Mouse (Mus musculus) hindbrain, embryonic 14.5 days (tissue): Measurements from ENCODE around the gene Ephb2. TPM values are rescaled to one million over a fixed set of nuclear protein-coding genes. Genes with fewer than 3 reads are reported as not detected.
A peak's percentile ranks its signal among the peaks of the same experiment; 100 is the strongest.

Experiments used
- ATAC-seq: fragments of 200-750 bp; cut with Nextera tagmentation; 2 replicates; pipeline ENCODE4 v1.8.0; 2017; ENCODE audit warnings: moderate number of reproducible peaks, mild to moderate bottlenecking, moderate TSS enrichment, moderate library complexity; ENCODE audit not compliant: low FRiP score
- DNase-seq: peaks from one replicate; pipeline ENCODE4 v3.0.0-alpha.2; 2015; ENCODE audit warnings: low spot score
- H3K27ac ChIP-seq: fragments of 300-500 bp; sonication (generic); 2 replicates; pipeline ENCODE4 v1.5.1; 2014; ENCODE audit warnings: mild to moderate bottlenecking, moderate library complexity
- H3K27me3 ChIP-seq: fragments of 300-500 bp; sonication (generic); 2 replicates; pipeline ENCODE4 v1.6.1; 2014; ENCODE audit warnings: mild to moderate bottlenecking, low read length, mixed read lengths; ENCODE audit not compliant: control insufficient read depth, insufficient read depth
- H3K36me3 ChIP-seq: fragments of 300-500 bp; sonication (generic); replicated peaks from 2 replicates; pipeline ENCODE4 v1.6.1; 2014; ENCODE audit not compliant: control insufficient read depth, insufficient read depth
- H3K4me1 ChIP-seq: fragments of 300-500 bp; sonication (generic); replicated peaks from 2 replicates; pipeline ENCODE4 v1.6.1; 2014; ENCODE audit warnings: antibody characterized with exemption, low read length, mixed read lengths; ENCODE audit not compliant: control insufficient read depth, insufficient read depth
- H3K4me2 ChIP-seq: fragments of 300-500 bp; sonication (generic); replicated peaks from 2 replicates; pipeline ENCODE4 v1.6.1; 2014; ENCODE audit warnings: mild to moderate bottlenecking, moderate library complexity
- H3K4me3 ChIP-seq: fragments of 300-500 bp; sonication (generic); replicated peaks from 2 replicates; pipeline ENCODE4 v1.5.1; 2014; ENCODE audit warnings: mild to moderate bottlenecking, low read length
- H3K9ac ChIP-seq: fragments of 300-500 bp; sonication (generic); 2 replicates; pipeline ENCODE4 v1.6.1; 2014
- H3K9me3 ChIP-seq: fragments of 300-500 bp; sonication (generic); 2 replicates; pipeline ENCODE4 v1.6.1; 2016; ENCODE audit warnings: low read length; ENCODE audit not compliant: control insufficient read depth
- WGBS: fragments of 180-500 bp; shearing (Covaris S2); extraction: QIAGEN DNeasy Blood & Tissue Kit; methylation state at CpG from one replicate; pipeline ENCODE4 v1.1.7; 2014; 5-methylcytosine and 5-hydroxymethylcytosine counted together
- polyA plus RNA-seq: library from polyadenylated mRNA; unstranded; fragments of >200 nt; fragmentation: Nextera tagmentation; extraction: Ambion mirVana; gene quantifications from 2 replicates; pipeline ENCODE4 v1.2.1, GENCODE M21; 2014

Ephb2 gene
- polyA plus RNA-seq, 1 experiment from 2014 or later = 28.1 TPM

- 56% methylated on average over 23 of the region's 23 CpGs for WGBS
- Histone ChIP-seq H3K27ac (no peak overlapping the region), H3K4me1 (peaks cover 26% of the 10 kb centered on the region)
Measured at GRCm38 (mm10) chr4:136797677-136798569, 37.9 kb downstream of the Ephb2 start.

DNA sequence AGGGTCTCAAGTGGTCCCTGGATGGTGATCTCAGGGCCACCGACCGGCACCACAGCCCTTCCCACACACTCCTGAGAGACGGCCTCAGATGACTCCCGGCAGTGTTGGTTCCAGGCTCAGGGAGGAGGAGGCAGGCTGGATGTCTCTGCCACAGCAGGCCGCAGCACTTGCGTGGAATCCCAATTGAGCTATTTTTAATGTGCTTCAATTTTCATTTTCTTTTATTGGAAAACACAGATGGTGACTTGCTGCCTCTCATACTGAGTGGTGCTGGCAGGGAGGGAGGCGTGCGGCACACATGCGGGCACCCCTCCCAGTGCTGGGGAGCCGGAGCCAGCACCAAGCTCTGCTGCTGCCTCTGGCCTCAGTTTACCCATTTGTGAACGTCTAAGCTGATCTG is 42.5 kb downstream of the Ephb2 start:
- WGBS = 56% methylated on average over 11 of the region's 11 CpGs
- Histone ChIP-seq H3K4me3 (no peak overlapping the region), H3K27me3 (no peaks in the 10 kb centered on the region), H3K9me3 (no peaks in the 10 kb centered on the region), H3K27ac (no peak overlapping the region), H3K36me3 (no peaks in the 10 kb centered on the region), H3K9ac (no peak overlapping the region), H3K4me1 (peaks cover 11% of the 10 kb centered on the region; the same call in 1 of the 2 replicates), H3K4me2 (no peak overlapping the region)
- ATAC-seq (peak; percentile 41; the same call in 1 of the 2 replicates), DNase-seq (no peak)

More at GRCm38 (mm10) chr4:136797677-136798569, 37.9 kb downstream of the Ephb2 start:
- no peaks in the 10 kb centered on the region for H3K36me3 ChIP-seq
- H3K4me3 ChIP-seq = no peak overlapping the region
- ATAC-seq (no peak), DNase-seq (no peak)
- no peak overlapping the region for H3K9ac ChIP-seq
- no peak overlapping the region for H3K4me2 ChIP-seq
- no peaks in the 10 kb centered on the region for H3K9me3 ChIP-seq
- H3K27me3 ChIP-seq = no peaks in the 10 kb centered on the region

DNA sequence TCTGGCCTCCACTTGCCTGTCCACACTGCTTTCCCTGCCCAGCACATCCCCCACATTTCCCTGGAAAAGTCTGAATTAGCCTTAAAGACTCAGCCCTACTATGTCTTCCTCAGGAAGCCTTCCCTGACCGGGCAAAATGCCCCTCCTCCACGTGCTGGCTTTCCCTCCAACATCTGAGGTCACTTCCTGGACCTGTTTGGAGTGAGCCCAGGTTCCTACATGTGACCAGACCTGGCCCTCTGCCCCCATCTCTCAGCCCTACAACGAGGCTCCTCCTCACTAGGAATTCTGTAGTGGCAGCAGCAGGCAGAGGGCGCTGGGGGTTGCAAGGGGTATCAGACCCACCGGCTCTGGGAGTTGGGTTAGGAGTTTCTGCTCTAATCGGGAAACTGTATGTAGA is 46.0 kb downstream of the Ephb2 start:
- H3K27me3 ChIP-seq = no peaks in the 10 kb centered on the region
- peaks cover 30% of the 10 kb centered on the region for H3K4me1 ChIP-seq
- DNase-seq (no peak), ATAC-seq (0 out of 2 replicates have a peak, but pooled peaks have one; percentile 7)
- no peak overlapping the region for H3K9ac ChIP-seq
- H3K4me3 ChIP-seq = no peak overlapping the region
- H3K36me3 ChIP-seq = no peaks in the 10 kb centered on the region
- H3K9me3 ChIP-seq = no peaks in the 10 kb centered on the region
- no peak overlapping the region for H3K4me2 ChIP-seq
- no peak overlapping the region for H3K27ac ChIP-seq
- WGBS = 70% methylated on average over 6 of the region's 6 CpGs

GRCm38 (mm10) chr4:136787357-136787756 is 48.4 kb downstream of the Ephb2 start:
- Histone ChIP-seq H3K4me1 (peaks cover 34% of the 10 kb centered on the region), H3K9me3 (no peaks in the 10 kb centered on the region), H3K4me2 (no peak overlapping the region), H3K9ac (no peak overlapping the region), H3K27ac (peak overlapping the region; percentile 43; the same call in 1 of the 2 replicates), H3K27me3 (no peaks in the 10 kb centered on the region), H3K36me3 (no peaks in the 10 kb centered on the region), H3K4me3 (no peak overlapping the region)
- no peak for ATAC-seq
- DNase-seq = no peak
- WGBS = 52% methylated on average over 4 of the region's 4 CpGs

GRCm38 (mm10) chr4:136786453-136787276 is 49.1 kb downstream of the Ephb2 start:
- Histone ChIP-seq H3K27me3 (no peaks in the 10 kb centered on the region), H3K36me3 (no peaks in the 10 kb centered on the region), H3K9ac (no peak overlapping the region), H3K9me3 (no peaks in the 10 kb centered on the region), H3K27ac (no peak overlapping the region; the same call in 1 of the 2 replicates), H3K4me2 (no peak overlapping the region), H3K4me3 (no peak overlapping the region), H3K4me1 (peaks cover 41% of the 10 kb centered on the region)
- ATAC-seq (peak; percentile 47), DNase-seq (no peak)
- WGBS = 26% methylated on average over 26 of the region's 26 CpGs

GRCm38 (mm10) chr4:136783552-136784150 is 52.1 kb downstream of the Ephb2 start:
- Histone ChIP-seq H3K36me3 (no peaks in the 10 kb centered on the region), H3K4me2 (no peak overlapping the region), H3K9me3 (no peaks in the 10 kb centered on the region), H3K4me1 (peaks cover 50% of the 10 kb centered on the region), H3K9ac (no peak overlapping the region), H3K27ac (no peak overlapping the region), H3K27me3 (no peaks in the 10 kb centered on the region), H3K4me3 (no peak overlapping the region)
- WGBS = 29% methylated on average over 22 of the region's 22 CpGs
- ATAC-seq (peak; percentile 68; the same call in 1 of the 2 replicates), DNase-seq (no peak)

DNA sequence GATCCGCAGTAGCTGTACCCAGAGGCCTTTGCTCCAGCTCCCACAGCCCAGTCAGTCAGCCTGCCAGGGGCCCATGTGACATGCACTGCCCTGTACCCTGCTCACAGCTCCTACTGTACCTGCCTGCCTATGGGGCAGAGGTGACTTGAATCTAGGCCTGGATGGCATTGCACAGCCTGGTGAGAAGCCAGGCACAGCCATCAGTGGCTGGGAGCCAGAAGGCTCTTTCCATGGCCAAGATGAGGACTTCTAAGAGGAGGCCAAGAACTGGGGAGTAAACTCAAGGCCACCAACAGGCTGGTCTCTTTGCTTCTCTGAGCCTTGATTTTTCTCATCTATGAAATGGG is 53.2 kb downstream of the Ephb2 start:
- WGBS = 100% methylated on average over 1 of the region's 1 CpGs
- Histone ChIP-seq H3K4me3 (no peak overlapping the region), H3K27ac (no peak overlapping the region), H3K9me3 (no peaks in the 10 kb centered on the region), H3K4me1 (peaks cover 56% of the 10 kb centered on the region), H3K9ac (no peak overlapping the region), H3K27me3 (no peaks in the 10 kb centered on the region), H3K36me3 (no peaks in the 10 kb centered on the region), H3K4me2 (no peak overlapping the region)
- ATAC-seq = no peak
- DNase-seq = no peak

GRCm38 (mm10) chr4:136781868-136782578 is 53.8 kb downstream of the Ephb2 start:
- Histone ChIP-seq H3K9ac (no peak overlapping the region), H3K27ac (no peak overlapping the region), H3K9me3 (no peaks in the 10 kb centered on the region), H3K4me3 (no peak overlapping the region), H3K4me2 (no peak overlapping the region), H3K36me3 (no peaks in the 10 kb centered on the region), H3K27me3 (no peaks in the 10 kb centered on the region), H3K4me1 (peaks cover 56% of the 10 kb centered on the region)
- 66% methylated on average over 13 of the region's 13 CpGs for WGBS
- DNase-seq = no peak
- ATAC-seq = no peak
